Comparison of ENCODE assay signal across 11 mouse cellular contexts in the genomic region with DNA sequence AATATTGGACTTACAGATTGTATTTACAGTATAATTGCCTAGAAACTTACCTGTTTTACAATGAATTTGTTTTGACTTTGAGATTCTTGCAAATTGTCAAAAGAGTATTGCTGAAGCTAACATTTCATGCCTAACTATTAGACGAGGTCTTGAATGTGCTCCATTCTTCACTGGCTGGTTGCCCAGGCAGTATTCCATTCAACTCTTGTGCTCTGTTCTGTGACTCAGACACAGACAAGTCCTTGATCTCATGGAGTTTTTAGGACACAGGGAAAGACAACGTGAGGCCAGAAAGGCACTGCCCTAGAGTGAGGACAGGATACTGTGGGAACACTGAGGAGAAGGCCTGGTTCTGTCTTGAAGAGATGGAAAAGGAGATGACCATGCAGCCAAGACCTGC. TPM values are rescaled to one million over a fixed set of nuclear protein-coding genes. Genes with fewer than 3 reads are reported as not detected.
A peak's percentile ranks its signal among the peaks of the same experiment; 100 is the strongest.
DNase-seq lines count a peak whose midpoint lies in the region; ATAC-seq lines count a peak whose summit lies in the region.
"Had no signal": no experiment of that assay in that cellular context is flagged by ENCODE, and none has a peak within 500 bp of the region (broad histone marks: within the 10 kb centered on the region; RNA-seq: fewer than 3 reads in every experiment).

No protein-coding gene starts in this region.

- no peak overlapping the region for H3K4me3 ChIP-seq in embryonic facial prominence, embryonic 14.5 days (ENCODE audit: low read depth, low read length)
- H3K4me3 ChIP-seq in embryonic facial prominence, embryonic 10.5 days: no peak overlapping the region
- no peak overlapping the region for H3K4me3 ChIP-seq in kidney, embryonic 14.5 days (ENCODE audit: low read length)
- H3K4me3 ChIP-seq: heart, embryonic 15.5 days; megakaryocyte, embryonic 14.5 days had no signal

- H3K27me3 ChIP-seq in embryonic facial prominence, embryonic 14.5 days (replicated peaks; ENCODE audit: control insufficient read depth, insufficient read depth, low read length): no peaks in the 10 kb centered on the region
- H3K27me3 ChIP-seq in embryonic facial prominence, embryonic 10.5 days (replicated peaks; ENCODE audit: low read depth, poor library complexity, severe bottlenecking): no peaks in the 10 kb centered on the region
- H3K27me3 ChIP-seq in kidney, embryonic 14.5 days (ENCODE audit: control insufficient read depth, insufficient read depth, low read length): no peaks in the 10 kb centered on the region
- H3K27me3 ChIP-seq: heart, embryonic 15.5 days had no signal

- no peak overlapping the region for H3K27ac ChIP-seq in embryonic facial prominence, embryonic 14.5 days (replicated peaks; ENCODE audit: low read depth, low read length)
- H3K27ac ChIP-seq in embryonic facial prominence, embryonic 10.5 days (replicated peaks): no peak overlapping the region
- H3K27ac ChIP-seq in kidney, embryonic 14.5 days (ENCODE audit: low read depth, low read length): no peak overlapping the region
- H3K27ac ChIP-seq: heart, embryonic 15.5 days had no signal

- no peak for ATAC-seq in embryonic facial prominence, embryonic 14.5 days (ENCODE audit: low read depth)
- no peak for ATAC-seq in kidney, embryonic 14.5 days (ENCODE audit: low FRiP score, low TSS enrichment)
- ATAC-seq in CD4-positive, CD25-positive, alpha-beta regulatory T cell, adult 4 months: no peak

- no peaks in the 10 kb centered on the region for H3K4me1 ChIP-seq in embryonic facial prominence, embryonic 14.5 days (ENCODE audit: control insufficient read depth, insufficient read depth, low read length)
- H3K4me1 ChIP-seq in embryonic facial prominence, embryonic 10.5 days: no peaks in the 10 kb centered on the region
- H3K4me1 ChIP-seq in kidney, embryonic 14.5 days (ENCODE audit: control insufficient read depth, insufficient read depth, low read length): no peaks in the 10 kb centered on the region
- H3K4me1 ChIP-seq: heart, embryonic 15.5 days; megakaryocyte, embryonic 14.5 days had no signal

- H3K4me2 ChIP-seq in embryonic facial prominence, embryonic 14.5 days (ENCODE audit: low read depth, low read length): no peak overlapping the region
- no peak overlapping the region for H3K4me2 ChIP-seq in kidney, embryonic 14.5 days (replicated peaks; ENCODE audit: low read depth, low read length)
- H3K4me2 ChIP-seq: heart, embryonic 15.5 days had no signal

- peak; percentile 53 for DNase-seq in embryonic facial prominence, embryonic 14.5 days (ENCODE audit: low spot score)
- no peak for DNase-seq in embryonic facial prominence, embryonic 10.5 days (ENCODE audit: low spot score)
- DNase-seq in kidney, postnatal 14 days: peak; percentile 21
- peak; percentile 57 for DNase-seq in adipocyte (ENCODE audit: low spot score)
- peak; percentile 47 for DNase-seq in gastrocnemius, adult 18-20 months (ENCODE audit: low spot score)
- DNase-seq in ovary, postnatal 36 days (ENCODE audit: low spot score): no peak
- DNase-seq: right cerebral cortex, postnatal 25 days had no signal

- WGBS in embryonic facial prominence, embryonic 14.5 days: 41% methylated on average over 2 of the region's 2 CpGs
- WGBS in embryonic facial prominence, embryonic 10.5 days: 83% methylated on average over 2 of the region's 2 CpGs
- WGBS in kidney, embryonic 14.5 days: 70% methylated on average over 2 of the region's 2 CpGs

- H3K9ac ChIP-seq in embryonic facial prominence, embryonic 14.5 days (ENCODE audit: low read depth, low read length): no peak overlapping the region
- no peak overlapping the region for H3K9ac ChIP-seq in kidney, embryonic 14.5 days (ENCODE audit: low read depth, low read length)
- H3K9ac ChIP-seq: heart, embryonic 15.5 days had no signal

- no peaks in the 10 kb centered on the region for H3K36me3 ChIP-seq in embryonic facial prominence, embryonic 14.5 days (ENCODE audit: control insufficient read depth, insufficient read depth, low read length)
- no peaks in the 10 kb centered on the region for H3K36me3 ChIP-seq in embryonic facial prominence, embryonic 10.5 days (replicated peaks)
- H3K36me3 ChIP-seq in kidney, embryonic 14.5 days (ENCODE audit: control insufficient read depth, insufficient read depth, low read length): no peaks in the 10 kb centered on the region
- H3K36me3 ChIP-seq: heart, embryonic 15.5 days had no signal

- H3K9me3 ChIP-seq in embryonic facial prominence, embryonic 14.5 days (ENCODE audit: control insufficient read depth, low read length): no peaks in the 10 kb centered on the region
- no peaks in the 10 kb centered on the region for H3K9me3 ChIP-seq in embryonic facial prominence, embryonic 10.5 days
- H3K9me3 ChIP-seq in kidney, embryonic 14.5 days (ENCODE audit: control insufficient read depth, low read length): no peaks in the 10 kb centered on the region
- H3K9me3 ChIP-seq: heart, embryonic 15.5 days; megakaryocyte, embryonic 14.5 days had no signal

RNA-seq across cellular contexts. Expression of gene Mpp6, which starts 57.0 kb away (rescaled TPM):
- polyA plus RNA-seq in embryonic facial prominence, embryonic 14.5 days (2014; fragmentation: Nextera tagmentation; extraction: Ambion mirVana): 79.6 and 80.8 TPM in 2 replicates
- 65.6 and 69.2 TPM in 2 replicates for polyA plus RNA-seq in embryonic facial prominence, embryonic 10.5 days (2016; fragmentation: Nextera tagmentation; extraction: Ambion mirVana)
- polyA plus RNA-seq in kidney, embryonic 14.5 days (2014; fragmentation: Nextera tagmentation; extraction: Ambion mirVana): 102 and 115 TPM in 2 replicates
- total RNA-seq in gastrocnemius, adult 18-20 months (2021): 100 to 1,000 TPM; 118 to 119 TPM
- 1 to 10 TPM; 9.4 to 9.9 TPM for polyA plus RNA-seq in CD4-positive, CD25-positive, alpha-beta regulatory T cell, adult 4 months (2017; shearing (Covaris generic))

Comparison
In these comparisons a context has a peak if more than half of its experiments do, and no peak if none do; other contexts are left out.
1. DNase-seq: peak in embryonic facial prominence, embryonic 14.5 days (single experiment), kidney, postnatal 14 days (single experiment), adipocyte (single experiment) and gastrocnemius, adult 18-20 months (single experiment); none in embryonic facial prominence, embryonic 10.5 days (single experiment) and ovary, postnatal 36 days (single experiment).